Mouse (Mus musculus) liver, embryonic 16.5 days (tissue): ENCODE measurements around the gene Azgp1. TPM values are rescaled to one million over a fixed set of nuclear protein-coding genes. Genes with fewer than 3 reads are reported as not detected.
"Not testable (repeated sequence)": the region's sequence is repeated elsewhere in the genome, so short reads cannot be mapped to it uniquely, and the experiment has no call there.

ENCODE experiments used
- ATAC-seq: fragments of 200-750 bp; cut with Nextera tagmentation; 2 replicates; pipeline ENCODE4 v1.8.0; 2017; ENCODE audit warnings: low read depth, mild to moderate bottlenecking, moderate number of reproducible peaks, moderate library complexity
- H3K27ac ChIP-seq: fragments of 300-500 bp; sonication (generic); 2 replicates; pipeline ENCODE4 v1.5.1; 2014; ENCODE audit warnings: mild to moderate bottlenecking, low read length
- H3K27me3 ChIP-seq: fragments of 300-500 bp; sonication (generic); 2 replicates; pipeline ENCODE4 v1.6.1; 2014; ENCODE audit warnings: low read depth, low read length, mixed read lengths; ENCODE audit not compliant: control insufficient read depth, insufficient read depth
- H3K36me3 ChIP-seq: fragments of 300-500 bp; sonication (generic); 2 replicates; pipeline ENCODE4 v1.6.1; 2014; ENCODE audit warnings: mild to moderate bottlenecking; ENCODE audit not compliant: control insufficient read depth, insufficient read depth
- H3K4me1 ChIP-seq: fragments of 300-500 bp; sonication (generic); 2 replicates; pipeline ENCODE4 v1.6.1; 2014; ENCODE audit warnings: low read depth, low read length, mixed read lengths; ENCODE audit not compliant: control insufficient read depth
- H3K4me2 ChIP-seq: fragments of 300-500 bp; sonication (generic); 2 replicates; pipeline ENCODE4 v1.6.1; 2014; ENCODE audit warnings: low read depth, low read length, mixed read lengths
- H3K4me3 ChIP-seq: fragments of 300-500 bp; sonication (generic); 2 replicates; pipeline ENCODE4 v1.5.1; 2014; ENCODE audit warnings: low read depth, mild to moderate bottlenecking, low read length
- H3K9ac ChIP-seq: fragments of 300-500 bp; sonication (generic); 2 replicates; pipeline ENCODE4 v1.6.1; 2014; ENCODE audit warnings: low read depth, low read length
- H3K9me3 ChIP-seq: fragments of 300-500 bp; sonication (generic); replicated peaks from 2 replicates; pipeline ENCODE4 v1.6.1; 2016; ENCODE audit warnings: low read length; ENCODE audit not compliant: control insufficient read depth
- WGBS: fragments of 180-500 bp; shearing (Covaris S2); extraction: QIAGEN DNeasy Blood & Tissue Kit; methylation state at CpG from one replicate; pipeline ENCODE4 v1.1.7; 2014; ENCODE audit not compliant: insufficient replicate concordance; 5-methylcytosine and 5-hydroxymethylcytosine counted together
- polyA plus RNA-seq: library from polyadenylated mRNA; unstranded; fragments of >200 nt; fragmentation: Nextera tagmentation; extraction: Ambion mirVana; gene quantifications from 2 replicates; pipeline ENCODE4 v1.2.1, GENCODE M21; 2015

The Azgp1 gene
- polyA plus RNA-seq, 1 experiment from 2014 or later, result 54.9 TPM

GRCm38 (mm10) chr5:138012382-138012781 lies 31.1 kb downstream of the Azgp1 start:
- peak; percentile 55 for ATAC-seq
- Histone ChIP-seq H3K4me1 (no peaks in the 10 kb centered on the region), H3K4me2 (no peak overlapping the region), H3K36me3 (no peaks in the 10 kb centered on the region), H3K9me3 (no peaks in the 10 kb centered on the region), H3K4me3 (no peak overlapping the region), H3K27ac (no peak overlapping the region), H3K9ac (no peak overlapping the region), H3K27me3 (no peaks in the 10 kb centered on the region)
- WGBS, result 70% methylated on average over 5 of the region's 5 CpGs

GRCm38 (mm10) chr5:138016530-138016929 lies 35.2 kb downstream of the Azgp1 start:
- Histone ChIP-seq H3K27me3 (no peaks in the 10 kb centered on the region), H3K4me2 (no peak overlapping the region), H3K9me3 (no peaks in the 10 kb centered on the region), H3K36me3 (no peaks in the 10 kb centered on the region), H3K4me1 (no peaks in the 10 kb centered on the region), H3K4me3 (no peak overlapping the region), H3K27ac (no peak overlapping the region), H3K9ac (no peak overlapping the region)
- 71% methylated on average over 2 of the region's 2 CpGs for WGBS
- no peak for ATAC-seq

- no peaks in the 10 kb centered on the region for H3K9me3 ChIP-seq
- H3K27ac ChIP-seq, result no peak overlapping the region
- no peaks in the 10 kb centered on the region for H3K4me1 ChIP-seq
- H3K27me3 ChIP-seq, result no peaks in the 10 kb centered on the region
- H3K9ac ChIP-seq, result no peak overlapping the region
- no peaks in the 10 kb centered on the region for H3K36me3 ChIP-seq
- H3K4me3 ChIP-seq, result no peak overlapping the region
- H3K4me2 ChIP-seq, result no peak overlapping the region
- ATAC-seq, result no peak
Measured at GRCm38 (mm10) chr5:138016997-138017396, 35.7 kb downstream of the Azgp1 start.

DNA sequence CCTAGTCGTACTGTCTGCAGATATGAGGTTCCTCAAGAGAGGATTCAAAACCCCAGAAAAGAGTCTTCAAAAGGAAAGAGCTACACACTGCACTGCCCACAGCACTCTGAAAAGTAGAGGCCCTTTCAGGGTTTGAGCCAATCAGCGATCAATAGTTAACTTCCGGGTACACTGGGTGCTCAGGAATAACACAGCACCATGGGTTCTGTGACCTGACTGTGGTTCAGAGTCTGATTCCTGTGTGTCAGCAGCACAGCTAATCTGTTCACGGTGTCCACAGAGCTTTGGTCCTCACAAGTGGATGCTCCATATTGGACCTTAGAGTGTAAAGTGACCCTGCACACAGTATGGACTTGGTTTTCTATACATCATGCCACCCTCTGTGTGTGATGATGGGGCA lies 38.3 kb downstream of the Azgp1 start:
- ATAC-seq, H3K9me3 ChIP-seq, H3K36me3 ChIP-seq, H3K4me2 ChIP-seq, H3K9ac ChIP-seq, H3K4me3 ChIP-seq, H3K4me1 ChIP-seq, H3K27ac ChIP-seq, H3K27me3 ChIP-seq: not testable (repeated sequence)
- WGBS, result 55% methylated on average over 3 of the region's 4 CpGs

DNA sequence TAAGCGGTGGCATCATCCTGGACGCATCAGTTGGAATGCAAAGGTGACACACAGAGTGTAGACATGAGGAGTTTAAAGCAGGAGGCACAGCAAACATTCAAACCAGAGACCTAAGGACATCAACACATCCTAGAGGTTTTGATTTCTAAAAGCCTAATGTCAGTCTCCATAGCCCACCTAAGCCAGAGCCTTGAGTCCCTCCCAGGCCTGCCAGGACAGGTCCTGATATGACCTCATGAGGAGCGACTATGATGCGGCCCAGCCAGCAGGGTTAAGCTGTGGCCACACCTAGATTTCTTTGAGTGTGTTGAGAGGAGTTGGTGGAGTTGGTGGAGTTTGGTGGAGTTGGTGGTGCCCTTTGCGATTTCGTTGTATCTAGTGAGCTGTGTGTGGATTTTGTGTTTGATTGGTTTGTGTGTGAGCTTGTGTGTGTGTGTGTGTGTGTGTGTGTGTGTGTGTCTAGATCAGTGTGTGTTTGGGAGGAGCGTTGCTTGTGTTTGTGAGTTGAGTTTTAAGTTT lies 39.7 kb downstream of the Azgp1 start, which contains the start of the genes Smok3a and Smok3b:
Gene Smok3a, plus strand, starts transcription at position 301 of the 519 bp plus-strand sequence.
Gene Smok3b, plus strand, starts transcription at position 469 of the 519 bp plus-strand sequence.
- ATAC-seq, result not testable (repeated sequence)
- WGBS, result 66% methylated on average over 3 of the region's 7 CpGs

More for the DNA sequence above, 39.7 kb downstream of the Azgp1 start, which contains the start of the genes Smok3a and Smok3b:
- H3K36me3 ChIP-seq, H3K4me2 ChIP-seq, H3K9me3 ChIP-seq, H3K4me1 ChIP-seq, H3K4me3 ChIP-seq, H3K27ac ChIP-seq, H3K27me3 ChIP-seq, H3K9ac ChIP-seq: not testable (repeated sequence)

Other genes starting within 250 kb of the Azgp1 start
- 0.21 and 0.33 TPM in 2 replicates for gene Nyap1, start 239.9 kb upstream of the Azgp1 start, polyA plus RNA-seq
- 59.8 and 64.4 TPM in 2 replicates for gene Tsc22d4, start 235.8 kb upstream of the Azgp1 start, polyA plus RNA-seq
- gene Ppp1r35, start 202.7 kb upstream of the Azgp1 start, polyA plus RNA-seq, result 14.8 and 15.5 TPM in 2 replicates
- gene Mepce, start 193.9 kb upstream of the Azgp1 start, polyA plus RNA-seq, result 3.8 and 4.6 TPM in 2 replicates
- gene Zcwpw1, start 193.7 kb upstream of the Azgp1 start, polyA plus RNA-seq, result 3.8 and 4.0 TPM in 2 replicates
- gene Pilra, start 145.2 kb upstream of the Azgp1 start, polyA plus RNA-seq, result 5.1 and 6.1 TPM in 2 replicates
- gene Pilrb1, start 123.4 kb upstream of the Azgp1 start, polyA plus RNA-seq, result 5.8 and 6.6 TPM in 2 replicates
- gene Pilrb2, start 109.7 kb upstream of the Azgp1 start, polyA plus RNA-seq, result 5.6 and 8.3 TPM in 2 replicates
- 6.2 and 6.8 TPM in 2 replicates for gene Cyp3a13, start 59.9 kb upstream of the Azgp1 start, polyA plus RNA-seq
- not detected in 2 replicates for gene Gjc3, start 18.4 kb upstream of the Azgp1 start, polyA plus RNA-seq
- not detected in 2 replicates for gene Smok3a, start 39.7 kb downstream of the Azgp1 start, polyA plus RNA-seq
- not detected in 2 replicates for gene Smok3b, start 39.9 kb downstream of the Azgp1 start, polyA plus RNA-seq
- not detected in 2 replicates for gene Smok3c, start 71.7 kb downstream of the Azgp1 start, polyA plus RNA-seq
- gene Zkscan1, start 103.6 kb downstream of the Azgp1 start, polyA plus RNA-seq, result 3.9 and 4.4 TPM in 2 replicates
- 14.6 and 15.1 TPM in 2 replicates for gene Zscan21, start 135.4 kb downstream of the Azgp1 start, polyA plus RNA-seq
- 5.0 and 5.1 TPM in 2 replicates for gene Zfp113, start 174.2 kb downstream of the Azgp1 start, polyA plus RNA-seq
- 153 and 154 TPM in 2 replicates for gene Cops6, start 179.6 kb downstream of the Azgp1 start, polyA plus RNA-seq
- 5.6 and 5.9 TPM in 2 replicates for gene Ap4m1, start 190.5 kb downstream of the Azgp1 start, polyA plus RNA-seq
- 152 and 162 TPM in 2 replicates for gene Mcm7, start 190.9 kb downstream of the Azgp1 start, polyA plus RNA-seq
- 32.6 and 32.9 TPM in 2 replicates for gene Taf6, start 205.9 kb downstream of the Azgp1 start, polyA plus RNA-seq
- 12.0 and 13.6 TPM in 2 replicates for gene Cnpy4, start 206.0 kb downstream of the Azgp1 start, polyA plus RNA-seq
- 2.2 TPM in 2 replicates for gene Mblac1, start 212.8 kb downstream of the Azgp1 start, polyA plus RNA-seq
- gene Nxpe5, start 244.4 kb downstream of the Azgp1 start, polyA plus RNA-seq, result 0.09 and 0.18 TPM in 2 replicates